Comparison of ENCODE assay signal across 8 mouse cellular contexts in the genomic region with DNA sequence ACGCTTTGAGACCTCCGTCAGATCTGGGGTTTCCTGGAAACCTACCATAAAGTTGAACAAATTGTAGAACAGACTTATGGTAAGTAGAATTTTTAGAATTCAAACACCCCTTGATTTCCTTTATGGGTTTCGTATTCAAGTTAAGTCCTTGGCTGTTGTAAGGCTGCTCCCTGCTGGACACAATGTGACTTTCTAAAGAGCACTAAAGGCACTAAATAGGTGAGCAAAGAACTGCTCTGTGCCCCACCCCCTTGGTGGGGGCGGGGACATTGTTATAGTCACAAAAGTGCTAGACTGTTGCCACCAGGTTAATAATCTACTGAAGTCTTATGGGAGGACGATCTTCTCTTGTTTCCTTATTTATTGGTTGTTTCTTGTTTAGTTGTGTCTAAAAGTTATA. TPM values are rescaled to one million over a fixed set of nuclear protein-coding genes. Genes with fewer than 3 reads are reported as not detected.
DNase-seq lines count a peak whose midpoint lies in the region.

No protein-coding gene starts in this region.

- DNase-seq in adrenal gland, postnatal 10 days, result peak; percentile 6
- DNase-seq in adrenal gland, adult 18-20 months (ENCODE audit: low spot score in 2 of 2), result no peak
- DNase-seq in lung, postnatal 10 days, result peak; percentile 8
- DNase-seq in lung, postnatal 4 days, result no peak
- DNase-seq in embryo, embryonic 10.5 days (ENCODE audit: low spot score), result peak; percentile 36
- peak; percentile 7 for DNase-seq in thymus, postnatal 10 days (ENCODE audit: low spot score in 2 of 2)
- DNase-seq in gastrocnemius, postnatal 4 days (ENCODE audit: low spot score in 2 of 2), result no peak
- no peak for DNase-seq in adrenal gland, adult 8-10 months

RNA-seq across cellular contexts. Expression of a gene that starts 3.9 kb away (rescaled TPM):
- 10 to 100 TPM; 50.2 to 50.9 TPM for total RNA-seq in adrenal gland, postnatal 10 days (2021)
- total RNA-seq in adrenal gland, adult 18-20 months (2021), result 10 to 100 TPM; 44.3 to 56.3 TPM
- total RNA-seq in gastrocnemius, postnatal 4 days (2021), result 10 to 100 TPM; 42.3 to 49.4 TPM
- total RNA-seq in adrenal gland, adult 8-10 months (2022), result 10 to 100 TPM; 33.4 to 50.7 (median 36.8) TPM

RNA-seq across cellular contexts. Expression of a gene that starts 4.0 kb away (rescaled TPM):
- 10 to 100 TPM; 18.0 to 21.2 TPM for total RNA-seq in adrenal gland, postnatal 10 days (2021)
- total RNA-seq in adrenal gland, adult 18-20 months (2021), result 10 to 100 TPM; 11.3 to 12.9 TPM
- 10 to 100 TPM; 16.3 to 16.7 TPM for total RNA-seq in gastrocnemius, postnatal 4 days (2021)
- 10 to 100 TPM; 13.5 to 23.1 (median 16.5) TPM for total RNA-seq in adrenal gland, adult 8-10 months (2022)

Comparison
In these comparisons a context has a peak if more than half of its experiments do, and no peak if none do; other contexts are left out.
1. DNase-seq: peak in adrenal gland, postnatal 10 days (single experiment), lung, postnatal 10 days (single experiment), embryo, embryonic 10.5 days (single experiment) and thymus, postnatal 10 days (2 of 2); none in adrenal gland, adult 18-20 months (0 of 2), lung, postnatal 4 days (0 of 2), gastrocnemius, postnatal 4 days (0 of 2) and adrenal gland, adult 8-10 months (single experiment).